Mouse (Mus musculus) stomach, postnatal 0 days (tissue): ENCODE data around the gene Fndc7.

Experiments used
- CTCF ChIP-seq: IDR thresholded peaks from 2 replicates; pipeline ENCODE4 v1.5.1; 2016; ENCODE audit warnings: antibody characterized with exemption, low read depth, mild to moderate bottlenecking, moderate library complexity
- EP300 ChIP-seq: optimal IDR thresholded peaks from 2 replicates; pipeline ENCODE3; 2016; ENCODE audit warnings: antibody characterized with exemption

- TF ChIP-seq CTCF, result no peak
- TF ChIP-seq EP300, result no peak
Measured at GRCm38 (mm10) chr3:108879836-108880435, 9.9 kb downstream of the Fndc7 start.
